Mouse (Mus musculus) intestine, embryonic 16.5 days (tissue): ENCODE data around the gene Ankrd12. TPM values are rescaled to one million over a fixed set of nuclear protein-coding genes. Genes with fewer than 3 reads are reported as not detected.
A peak's percentile ranks its signal among the peaks of the same experiment; 100 is the strongest.

Source experiments
- ATAC-seq: fragments of 200-750 bp; cut with Nextera tagmentation; 2 replicates; pipeline ENCODE4 v1.8.0; 2017; ENCODE audit warnings: moderate TSS enrichment, moderate library complexity
- H3K27ac ChIP-seq: fragments of 300-500 bp; sonication (generic); 2 replicates; pipeline ENCODE4 v1.5.1; 2014; ENCODE audit warnings: mild to moderate bottlenecking, low read length
- H3K27me3 ChIP-seq: fragments of 300-500 bp; sonication (generic); replicated peaks from 2 replicates; pipeline ENCODE4 v1.6.1; 2014; ENCODE audit warnings: low read length, control low read depth, mixed read lengths; ENCODE audit not compliant: control insufficient read depth, insufficient read depth
- H3K36me3 ChIP-seq: fragments of 300-500 bp; sonication (generic); 2 replicates; pipeline ENCODE4 v1.6.1; 2014; ENCODE audit warnings: low read length, control low read depth; ENCODE audit not compliant: control insufficient read depth, insufficient read depth
- H3K4me1 ChIP-seq: fragments of 300-500 bp; sonication (generic); 2 replicates; pipeline ENCODE4 v1.6.1; 2014; ENCODE audit warnings: low read length, control low read depth, mixed read lengths; ENCODE audit not compliant: control insufficient read depth, insufficient read depth
- H3K4me2 ChIP-seq: fragments of 300-500 bp; sonication (generic); 2 replicates; pipeline ENCODE4 v1.6.1; 2014; ENCODE audit warnings: low read depth, low read length, control low read depth
- H3K4me3 ChIP-seq: fragments of 300-500 bp; sonication (generic); 2 replicates; pipeline ENCODE4 v1.5.1; 2014; ENCODE audit warnings: mild to moderate bottlenecking, low read length
- H3K9ac ChIP-seq: fragments of 300-500 bp; sonication (generic); 2 replicates; pipeline ENCODE4 v1.6.1; 2014; ENCODE audit warnings: low read depth, low read length
- H3K9me3 ChIP-seq: fragments of 300-500 bp; sonication (generic); 2 replicates; pipeline ENCODE4 v1.6.1; 2016; ENCODE audit warnings: low read length, control low read depth; ENCODE audit not compliant: control insufficient read depth
- WGBS: fragments of 180-500 bp; shearing (Covaris S2); extraction: QIAGEN DNeasy Blood & Tissue Kit; methylation state at CpG from one replicate; pipeline ENCODE4 v1.1.7; 2014; 5-methylcytosine and 5-hydroxymethylcytosine counted together
- polyA plus RNA-seq: library from polyadenylated mRNA; unstranded; fragments of >200 nt; fragmentation: Nextera tagmentation; extraction: Ambion mirVana; gene quantifications from 2 replicates; pipeline ENCODE4 v1.2.1, GENCODE M21; 2015

The Ankrd12 gene
- polyA plus RNA-seq, 1 experiment from 2014 or later, result 24.4 TPM

GRCm38 (mm10) chr17:65930960-65931359 is 145.9 kb downstream of the Ankrd12 start:
- Histone ChIP-seq H3K4me1 (peaks cover 12% of the 10 kb centered on the region), H3K27ac (no peak overlapping the region), H3K4me3 (no peak overlapping the region), H3K27me3 (no peaks in the 10 kb centered on the region), H3K9me3 (no peaks in the 10 kb centered on the region), H3K36me3 (peaks cover 8% of the 10 kb centered on the region; the same call in 1 of the 2 replicates), H3K4me2 (no peak overlapping the region), H3K9ac (no peak overlapping the region)
- ATAC-seq, result peak; percentile 77
- 59% methylated on average over 6 of the region's 6 CpGs for WGBS

- H3K27ac ChIP-seq, result no peak overlapping the region
- H3K4me3 ChIP-seq, result no peak overlapping the region
- H3K9ac ChIP-seq, result no peak overlapping the region
- H3K27me3 ChIP-seq, result no peaks in the 10 kb centered on the region
- no peak overlapping the region for H3K4me2 ChIP-seq
- H3K9me3 ChIP-seq, result no peaks in the 10 kb centered on the region
- H3K36me3 ChIP-seq, result peaks cover 7% of the 10 kb centered on the region; the same call in 1 of the 2 replicates
- ATAC-seq, result 0 out of 2 replicates have a peak, but pooled peaks have one; percentile 14
- peaks cover 12% of the 10 kb centered on the region for H3K4me1 ChIP-seq
- WGBS, result 72% methylated on average over 7 of the region's 7 CpGs
These were observed 146.6 kb downstream of the Ankrd12 start for GRCm38 (mm10) chr17:65930158-65930826.

GRCm38 (mm10) chr17:65929319-65929978 is 147.4 kb downstream of the Ankrd12 start:
- Histone ChIP-seq H3K9ac (no peak overlapping the region), H3K27me3 (no peaks in the 10 kb centered on the region), H3K27ac (no peak overlapping the region), H3K4me1 (peaks cover 12% of the 10 kb centered on the region), H3K4me3 (no peak overlapping the region), H3K9me3 (no peaks in the 10 kb centered on the region), H3K4me2 (no peak overlapping the region), H3K36me3 (peaks cover 10% of the 10 kb centered on the region; the same call in 1 of the 2 replicates)
- WGBS, result 72% methylated on average over 22 of the region's 22 CpGs
- ATAC-seq, result peak; percentile 71

GRCm38 (mm10) chr17:65927077-65927476 is 149.8 kb downstream of the Ankrd12 start:
- H3K4me1 ChIP-seq, result peaks cover 12% of the 10 kb centered on the region
- no peak overlapping the region for H3K9ac ChIP-seq
- H3K36me3 ChIP-seq, result 0 out of 2 replicates have a peak, but pooled peaks cover 12% of the 10 kb centered on the region
- no peak overlapping the region for H3K4me3 ChIP-seq
- H3K27ac ChIP-seq, result no peak overlapping the region
- H3K27me3 ChIP-seq, result no peaks in the 10 kb centered on the region
- no peak for ATAC-seq
- H3K9me3 ChIP-seq, result no peaks in the 10 kb centered on the region
- no peak overlapping the region for H3K4me2 ChIP-seq
- WGBS, result 85% methylated on average over 4 of the region's 4 CpGs

GRCm38 (mm10) chr17:65924218-65924617 is 152.7 kb downstream of the Ankrd12 start:
- H3K27ac ChIP-seq, result no peak overlapping the region

GRCm38 (mm10) chr17:65921975-65922374 is 154.9 kb downstream of the Ankrd12 start:
- Histone ChIP-seq H3K4me2 (no peak overlapping the region), H3K4me1 (peaks cover 6% of the 10 kb centered on the region), H3K9me3 (no peaks in the 10 kb centered on the region), H3K27ac (no peak overlapping the region), H3K9ac (no peak overlapping the region), H3K27me3 (no peaks in the 10 kb centered on the region), H3K4me3 (no peak overlapping the region), H3K36me3 (0 out of 2 replicates have a peak, but pooled peaks cover 12% of the 10 kb centered on the region)
- WGBS, result 85% methylated on average over 6 of the region's 6 CpGs
- ATAC-seq, result no peak

More at GRCm38 (mm10) chr17:65924218-65924617, 152.7 kb downstream of the Ankrd12 start:
- Histone ChIP-seq H3K27me3 (no peaks in the 10 kb centered on the region), H3K36me3 (0 out of 2 replicates have a peak, but pooled peaks cover 12% of the 10 kb centered on the region), H3K4me2 (no peak overlapping the region), H3K9me3 (no peaks in the 10 kb centered on the region), H3K4me1 (peaks cover 2% of the 10 kb centered on the region), H3K9ac (no peak overlapping the region), H3K4me3 (no peak overlapping the region)
- 60% methylated on average over 5 of the region's 5 CpGs for WGBS
- no peak for ATAC-seq

GRCm38 (mm10) chr17:65919235-65919634 is 157.7 kb downstream of the Ankrd12 start:
- ATAC-seq, result peak; percentile 47
- 62% methylated on average over 3 of the region's 3 CpGs for WGBS

GRCm38 (mm10) chr17:65916135-65916668 is 160.7 kb downstream of the Ankrd12 start:
- H3K27ac ChIP-seq, result peak overlapping the region; percentile 80
- 0 out of 2 replicates have a peak overlapping the region, but pooled peaks have one; percentile 0 for H3K4me2 ChIP-seq
- peak; percentile 90 for ATAC-seq
- 35% methylated on average over 8 of the region's 8 CpGs for WGBS
- H3K36me3 ChIP-seq, result no peaks in the 10 kb centered on the region
- H3K9ac ChIP-seq, result peak overlapping the region; percentile 3; the same call in 1 of the 2 replicates
- no peaks in the 10 kb centered on the region for H3K27me3 ChIP-seq
- no peaks in the 10 kb centered on the region for H3K9me3 ChIP-seq
- peaks cover 6% of the 10 kb centered on the region for H3K4me1 ChIP-seq
- no peak overlapping the region for H3K4me3 ChIP-seq

More at GRCm38 (mm10) chr17:65919235-65919634, 157.7 kb downstream of the Ankrd12 start:
- no peak overlapping the region for H3K4me2 ChIP-seq
- 0 out of 2 replicates have a peak, but pooled peaks cover 9% of the 10 kb centered on the region for H3K36me3 ChIP-seq
- no peaks in the 10 kb centered on the region for H3K27me3 ChIP-seq
- H3K4me1 ChIP-seq, result peaks cover 6% of the 10 kb centered on the region
- H3K9me3 ChIP-seq, result no peaks in the 10 kb centered on the region
- no peak overlapping the region for H3K27ac ChIP-seq
- H3K4me3 ChIP-seq, result no peak overlapping the region
- no peak overlapping the region for H3K9ac ChIP-seq
